Mouse (Mus musculus) ES-E14 (cell line): ENCODE measurements around the gene Tent5a.

Source experiments
- CHD2 ChIP-seq: IDR thresholded peaks from 2 replicates; pipeline ENCODE4 v1.6.1; 2014; ENCODE audit warnings: mild to moderate bottlenecking, low read depth, low read length, inconsistent platforms
- HCFC1 ChIP-seq: IDR thresholded peaks from 2 replicates; pipeline ENCODE4 v1.6.1; 2012; ENCODE audit warnings: low read length, inconsistent platforms, borderline replicate concordance; ENCODE audit not compliant: insufficient read depth
- MAFK ChIP-seq: IDR thresholded peaks from 2 replicates; pipeline ENCODE4 v1.6.1; 2014; ENCODE audit warnings: mild to moderate bottlenecking, low read depth, low read length, inconsistent platforms; ENCODE audit not compliant: insufficient read depth
- ZC3H11A ChIP-seq: IDR thresholded peaks from 2 replicates; pipeline ENCODE4 v1.6.1; 2012; ENCODE audit warnings: low read depth, mild to moderate bottlenecking, inconsistent platforms, low read length, borderline replicate concordance
- ZNF384 ChIP-seq: IDR thresholded peaks from 2 replicates; pipeline ENCODE4 v1.6.1; 2012; ENCODE audit warnings: low read depth, low read length, inconsistent platforms

DNA sequence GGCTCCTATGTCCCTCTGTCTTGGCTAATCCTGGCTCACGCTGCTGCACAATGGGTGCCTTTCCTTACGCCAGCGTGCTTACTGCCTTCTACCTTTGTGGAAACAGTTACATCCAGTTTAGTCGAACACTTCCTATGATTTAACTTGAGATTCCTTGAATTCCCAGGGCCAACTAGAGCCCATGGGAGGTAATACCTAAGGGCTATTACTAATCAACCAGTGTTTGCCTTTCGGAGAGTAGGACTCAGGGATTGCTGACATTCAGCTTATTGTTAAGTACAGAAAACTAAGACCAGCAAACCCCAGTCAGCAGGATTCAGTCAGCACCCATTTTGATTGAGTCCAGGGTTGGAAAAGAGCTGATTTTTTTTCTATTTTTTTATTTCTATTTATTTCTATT lies 28.4 kb upstream of the Tent5a start:
- no peak for TF ChIP-seq ZNF384
- no peak for TF ChIP-seq CHD2
- TF ChIP-seq MAFK, result no peak
- TF ChIP-seq HCFC1, result no peak
- no peak for TF ChIP-seq ZC3H11A
